15 mouse cellular contexts compared by ENCODE assay signal in genomic region chr9:106512729-106513450, GRCm38 (mm10). TPM values are rescaled to one million over a fixed set of nuclear protein-coding genes. Genes with fewer than 3 reads are reported as not detected.
DNase-seq lines count a peak whose midpoint lies in the region; ATAC-seq and TF ChIP-seq lines count a peak whose summit lies in the region.
"Had no signal": no experiment of that assay in that cellular context is flagged by ENCODE, and none has a peak within 500 bp of the region (broad histone marks: within the 10 kb centered on the region; RNA-seq: fewer than 3 reads in every experiment).

No protein-coding gene starts in this region.

- no peaks in the 10 kb centered on the region for H3K4me1 ChIP-seq in hindbrain, postnatal 0 days (ENCODE audit: insufficient read depth, low read length)
- no peaks in the 10 kb centered on the region for H3K4me1 ChIP-seq in hindbrain, embryonic 14.5 days (replicated peaks; ENCODE audit: control insufficient read depth, insufficient read depth, low read length)
- no peaks in the 10 kb centered on the region for H3K4me1 ChIP-seq in midbrain, embryonic 14.5 days (ENCODE audit: control insufficient read depth, insufficient read depth, low read length)
- H3K4me1 ChIP-seq in midbrain, embryonic 15.5 days = no peaks in the 10 kb centered on the region
- H3K4me1 ChIP-seq: hindbrain, embryonic 15.5 days had no signal

- H3K36me3 ChIP-seq in hindbrain, postnatal 0 days (ENCODE audit: insufficient read depth, low read length) = no peaks in the 10 kb centered on the region
- no peaks in the 10 kb centered on the region for H3K36me3 ChIP-seq in hindbrain, embryonic 14.5 days (replicated peaks; ENCODE audit: control insufficient read depth, insufficient read depth)
- no peaks in the 10 kb centered on the region for H3K36me3 ChIP-seq in midbrain, embryonic 14.5 days (ENCODE audit: control insufficient read depth, insufficient read depth, low read length)
- H3K36me3 ChIP-seq in midbrain, embryonic 15.5 days (replicated peaks) = no peaks in the 10 kb centered on the region
- H3K36me3 ChIP-seq in myocyte (ENCODE audit: control insufficient read depth, insufficient read depth) = no peaks in the 10 kb centered on the region
- H3K36me3 ChIP-seq: forebrain, embryonic 15.5 days; hindbrain, embryonic 15.5 days had no signal

- no peak for TF ChIP-seq POLR2A in myocyte (IDR thresholded peaks at IDR 0.05; ENCODE audit: insufficient read length, low read depth)

- no peak overlapping the region for H3ac ChIP-seq in myocyte (ENCODE audit: control insufficient read depth, insufficient read length)

- no peak overlapping the region for H3K27ac ChIP-seq in hindbrain, postnatal 0 days
- no peak overlapping the region for H3K27ac ChIP-seq in hindbrain, embryonic 14.5 days
- H3K27ac ChIP-seq in midbrain, embryonic 14.5 days (replicated peaks; ENCODE audit: low read depth, low read length) = no peak overlapping the region
- no peak overlapping the region for H3K27ac ChIP-seq in midbrain, embryonic 15.5 days
- H3K27ac ChIP-seq: forebrain, embryonic 15.5 days; hindbrain, embryonic 15.5 days had no signal

- H3K9me3 ChIP-seq in hindbrain, postnatal 0 days (ENCODE audit: low read length) = no peaks in the 10 kb centered on the region
- no peaks in the 10 kb centered on the region for H3K9me3 ChIP-seq in hindbrain, embryonic 14.5 days (ENCODE audit: control insufficient read depth, low read length)
- H3K9me3 ChIP-seq in midbrain, embryonic 14.5 days (ENCODE audit: control insufficient read depth, low read length) = no peaks in the 10 kb centered on the region
- H3K9me3 ChIP-seq in midbrain, embryonic 15.5 days = no peaks in the 10 kb centered on the region
- H3K9me3 ChIP-seq: forebrain, embryonic 15.5 days; hindbrain, embryonic 15.5 days had no signal

- TF ChIP-seq CTCF in hindbrain, postnatal 0 days (IDR thresholded peaks at IDR 0.05; ENCODE audit: low read depth) = no peak

- H3K9ac ChIP-seq in hindbrain, postnatal 0 days (replicated peaks; ENCODE audit: low read length) = no peak overlapping the region
- H3K9ac ChIP-seq in hindbrain, embryonic 14.5 days = no peak overlapping the region
- H3K9ac ChIP-seq in midbrain, embryonic 14.5 days (replicated peaks; ENCODE audit: low read length) = no peak overlapping the region
- no peak overlapping the region for H3K9ac ChIP-seq in midbrain, embryonic 15.5 days
- H3K9ac ChIP-seq: forebrain, embryonic 15.5 days; hindbrain, embryonic 15.5 days had no signal

- no peaks in the 10 kb centered on the region for H3K79me2 ChIP-seq in myocyte (ENCODE audit: control insufficient read depth, insufficient read depth)

- ATAC-seq in hindbrain, postnatal 0 days = no peak
- ATAC-seq in hindbrain, embryonic 14.5 days (ENCODE audit: low FRiP score) = no peak
- ATAC-seq in midbrain, embryonic 14.5 days (ENCODE audit: low FRiP score, low TSS enrichment) = no peak
- ATAC-seq in midbrain, embryonic 15.5 days (replicated peaks) = no peak
- ATAC-seq: forebrain, embryonic 15.5 days had no signal

- WGBS in hindbrain, postnatal 0 days = 57% methylated on average over 13 of the region's 13 CpGs
- 69% methylated on average over 13 of the region's 13 CpGs for WGBS in hindbrain, embryonic 14.5 days
- WGBS in midbrain, embryonic 14.5 days = 78% methylated on average over 13 of the region's 13 CpGs
- 68% methylated on average over 13 of the region's 13 CpGs for whole genome bisulfite sequencing in midbrain, embryonic 15.5 days

- H3K4me3 ChIP-seq in hindbrain, postnatal 0 days (ENCODE audit: low read length) = no peak overlapping the region
- H3K4me3 ChIP-seq in hindbrain, embryonic 14.5 days (replicated peaks; ENCODE audit: low read length) = no peak overlapping the region
- H3K4me3 ChIP-seq in midbrain, embryonic 14.5 days (replicated peaks; ENCODE audit: low read depth, low read length) = no peak overlapping the region
- H3K4me3 ChIP-seq in midbrain, embryonic 15.5 days = no peak overlapping the region
- no peak overlapping the region for H3K4me3 ChIP-seq in myocyte
- H3K4me3 ChIP-seq: forebrain, embryonic 15.5 days; hindbrain, embryonic 15.5 days had no signal

- H3K4me2 ChIP-seq in hindbrain, postnatal 0 days (ENCODE audit: low read depth, low read length) = no peak overlapping the region
- no peak overlapping the region for H3K4me2 ChIP-seq in hindbrain, embryonic 14.5 days (replicated peaks)
- no peak overlapping the region for H3K4me2 ChIP-seq in midbrain, embryonic 14.5 days (ENCODE audit: low read length)
- H3K4me2 ChIP-seq in midbrain, embryonic 15.5 days = no peak overlapping the region
- H3K4me2 ChIP-seq in myocyte (ENCODE audit: low read depth) = peak overlapping the region; percentile 38
- H3K4me2 ChIP-seq: forebrain, embryonic 15.5 days; hindbrain, embryonic 15.5 days had no signal

- no peaks in the 10 kb centered on the region for H3K27me3 ChIP-seq in hindbrain, postnatal 0 days (ENCODE audit: insufficient read depth, low read length)
- no peaks in the 10 kb centered on the region for H3K27me3 ChIP-seq in hindbrain, embryonic 14.5 days (ENCODE audit: control insufficient read depth, insufficient read depth, low read length)
- no peaks in the 10 kb centered on the region for H3K27me3 ChIP-seq in midbrain, embryonic 14.5 days (ENCODE audit: control insufficient read depth, insufficient read depth, low read length)
- no peaks in the 10 kb centered on the region for H3K27me3 ChIP-seq in midbrain, embryonic 15.5 days (replicated peaks)
- peaks cover 22% of the 10 kb centered on the region for H3K27me3 ChIP-seq in myocyte (ENCODE audit: control insufficient read depth, insufficient read depth, insufficient read length)
- H3K27me3 ChIP-seq: forebrain, embryonic 15.5 days; hindbrain, embryonic 15.5 days had no signal

- peak; percentile 23 for DNase-seq in hindbrain, postnatal 0 days (ENCODE audit: low spot score)
- DNase-seq in hindbrain, embryonic 14.5 days (ENCODE audit: low spot score) = no peak
- DNase-seq in midbrain, embryonic 14.5 days = peak; percentile 4
- DNase-seq in c-Kit-positive CD71-negative TER-119-negative erythroid progenitor cells, embryonic 14.5 days (ENCODE audit: low read depth) = peak; percentile 16
- DNase-seq in cerebellum, postnatal 10 days = no peak
- DNase-seq: cerebellum, adult 11-12 months; kidney, postnatal 36 days; retina, postnatal 1 day had no signal

TF ChIP-seq in myocyte, 11 proteins besides CTCF, POLR2A, EP300 and RAD21:
- TF ChIP-seq MAX (IDR thresholded peaks at IDR 0.05; ENCODE audit: low read depth) (no peak), CEBPB (IDR thresholded peaks at IDR 0.05; ENCODE audit: insufficient read depth, poor library complexity, severe bottlenecking) (no peak), MYOG (IDR thresholded peaks at IDR 0.05; ENCODE audit: control insufficient read depth in 1 of 3, insufficient read depth in 1 of 3, insufficient read length in 2 of 3, low read depth in 2 of 3) (peak in 1 of 3 experiments; percentile 25), MYOD1 (IDR thresholded peaks at IDR 0.05; ENCODE audit: control insufficient read depth in 1 of 3, insufficient read length in 2 of 3, low read depth in 2 of 3) (peak in 1 of 3 experiments; percentile 5)
TF ChIP-seq in myocyte: peak in this region for 2.

RNA-seq across cellular contexts. Expression of gene Iqcf5, which starts 1.5 kb away (rescaled TPM):
- total RNA-seq in hindbrain, postnatal 0 days (2014; rRNA removed) = not detected in 2 replicates
- polyA plus RNA-seq in hindbrain, postnatal 0 days (2015; fragmentation: Nextera tagmentation; extraction: Ambion mirVana) = 0.35 TPM in 1 of 2 replicates, not detected in the other
- not detected in 2 replicates for polyA plus RNA-seq in hindbrain, embryonic 14.5 days (2014; fragmentation: Nextera tagmentation; extraction: Ambion mirVana)
- not detected in 2 replicates for polyA plus RNA-seq in midbrain, embryonic 14.5 days (2014; fragmentation: Nextera tagmentation; extraction: Ambion mirVana)
- not detected in 2 replicates for polyA plus RNA-seq in midbrain, embryonic 15.5 days (2015; fragmentation: Nextera tagmentation; extraction: Ambion mirVana)
- 0.12 TPM for polyA plus RNA-seq in myocyte (2012; fragmentation: generic; extraction: Trizol)
- total RNA-seq: megakaryocyte-erythroid progenitor cell, adult 5-6 weeks had no signal
- polyA plus RNA-seq: forebrain, embryonic 15.5 days; hindbrain, embryonic 15.5 days; limb, embryonic 14.5 days; neural tube, embryonic 11.5 days had no signal

RNA-seq across cellular contexts. Expression of gene Iqcf1, which starts 13.1 kb away (rescaled TPM):
- total RNA-seq in hindbrain, postnatal 0 days (2014; rRNA removed) = not detected in 2 replicates
- polyA plus RNA-seq in hindbrain, postnatal 0 days (2015; fragmentation: Nextera tagmentation; extraction: Ambion mirVana) = not detected in 2 replicates
- not detected in 2 replicates for polyA plus RNA-seq in hindbrain, embryonic 14.5 days (2014; fragmentation: Nextera tagmentation; extraction: Ambion mirVana)
- not detected in 2 replicates for polyA plus RNA-seq in midbrain, embryonic 14.5 days (2014; fragmentation: Nextera tagmentation; extraction: Ambion mirVana)
- polyA plus RNA-seq in midbrain, embryonic 15.5 days (2015; fragmentation: Nextera tagmentation; extraction: Ambion mirVana) = not detected in 2 replicates
- not detected for polyA plus RNA-seq in myocyte (2012; fragmentation: generic; extraction: Trizol)
- total RNA-seq: megakaryocyte-erythroid progenitor cell, adult 5-6 weeks had no signal
- polyA plus RNA-seq: forebrain, embryonic 15.5 days; hindbrain, embryonic 15.5 days; limb, embryonic 14.5 days; neural tube, embryonic 11.5 days had no signal

RNA-seq across cellular contexts. Expression of gene Parp3, which starts 36.1 kb away (rescaled TPM):
- 1.7 and 2.9 TPM in 2 replicates for total RNA-seq in hindbrain, postnatal 0 days (2014; rRNA removed)
- polyA plus RNA-seq in hindbrain, postnatal 0 days (2015; fragmentation: Nextera tagmentation; extraction: Ambion mirVana) = 1.5 and 2.1 TPM in 2 replicates
- 0.52 and 0.91 TPM in 2 replicates for polyA plus RNA-seq in hindbrain, embryonic 14.5 days (2014; fragmentation: Nextera tagmentation; extraction: Ambion mirVana)
- 0.28 and 0.76 TPM in 2 replicates for polyA plus RNA-seq in midbrain, embryonic 14.5 days (2014; fragmentation: Nextera tagmentation; extraction: Ambion mirVana)
- polyA plus RNA-seq in midbrain, embryonic 15.5 days (2015; fragmentation: Nextera tagmentation; extraction: Ambion mirVana) = 1.4 and 1.5 TPM in 2 replicates
- polyA plus RNA-seq in myocyte (2012; fragmentation: generic; extraction: Trizol) = 66.1 TPM

RNA-seq across cellular contexts. Expression of gene Rrp9, which starts 37.1 kb away (rescaled TPM):
- total RNA-seq in hindbrain, postnatal 0 days (2014; rRNA removed) = 46.2 and 47.2 TPM in 2 replicates
- polyA plus RNA-seq in hindbrain, postnatal 0 days (2015; fragmentation: Nextera tagmentation; extraction: Ambion mirVana) = 38.3 and 39.0 TPM in 2 replicates
- 34.5 and 35.7 TPM in 2 replicates for polyA plus RNA-seq in hindbrain, embryonic 14.5 days (2014; fragmentation: Nextera tagmentation; extraction: Ambion mirVana)
- polyA plus RNA-seq in midbrain, embryonic 14.5 days (2014; fragmentation: Nextera tagmentation; extraction: Ambion mirVana) = 41.0 and 41.2 TPM in 2 replicates
- 51.2 and 52.3 TPM in 2 replicates for polyA plus RNA-seq in midbrain, embryonic 15.5 days (2015; fragmentation: Nextera tagmentation; extraction: Ambion mirVana)
- polyA plus RNA-seq in myocyte (2012; fragmentation: generic; extraction: Trizol) = 69.4 TPM

RNA-seq across cellular contexts. Expression of gene Gpr62, which starts 47.2 kb away (rescaled TPM):
- total RNA-seq in hindbrain, postnatal 0 days (2014; rRNA removed) = 1.9 and 3.1 TPM in 2 replicates
- 3.2 TPM in 2 replicates for polyA plus RNA-seq in hindbrain, postnatal 0 days (2015; fragmentation: Nextera tagmentation; extraction: Ambion mirVana)
- 0.87 and 1.0 TPM in 2 replicates for polyA plus RNA-seq in hindbrain, embryonic 14.5 days (2014; fragmentation: Nextera tagmentation; extraction: Ambion mirVana)
- 0.93 and 1.00 TPM in 2 replicates for polyA plus RNA-seq in midbrain, embryonic 14.5 days (2014; fragmentation: Nextera tagmentation; extraction: Ambion mirVana)
- 1.2 and 1.4 TPM in 2 replicates for polyA plus RNA-seq in midbrain, embryonic 15.5 days (2015; fragmentation: Nextera tagmentation; extraction: Ambion mirVana)
- polyA plus RNA-seq in myocyte (2012; fragmentation: generic; extraction: Trizol) = 0.46 TPM
- total RNA-seq: megakaryocyte-erythroid progenitor cell, adult 5-6 weeks had no signal

Comparison
In these comparisons a context has a peak if more than half of its experiments do, and no peak if none do; other contexts are left out.
1. DNase-seq: peak in hindbrain, postnatal 0 days (single experiment), midbrain, embryonic 14.5 days (single experiment) and c-Kit-positive CD71-negative TER-119-negative erythroid progenitor cells, embryonic 14.5 days (single experiment); none in hindbrain, embryonic 14.5 days (single experiment) and cerebellum, postnatal 10 days (0 of 2).
2. RNA of gene Parp3, which starts 36.1 kb away (polyA plus RNA-seq): 66.1 TPM in myocyte (single experiment); 1.5 to 2.1 TPM in hindbrain, postnatal 0 days, 1.4 to 1.5 TPM in midbrain, embryonic 15.5 days, 0.28 to 0.76 TPM in midbrain, embryonic 14.5 days and 0.52 to 0.91 TPM in hindbrain, embryonic 14.5 days; every median in the first group is over 10 times any median in the second.